Mouse (Mus musculus) embryonic facial prominence, embryonic 10.5 days (tissue): ENCODE data around the gene Gm13287. TPM values are rescaled to one million over a fixed set of nuclear protein-coding genes. Genes with fewer than 3 reads are reported as not detected.
"Not testable (repeated sequence)": the region's sequence is repeated elsewhere in the genome, so short reads cannot be mapped to it uniquely, and the experiment has no call there.

Experiments
- DNase-seq: peaks from one replicate; pipeline ENCODE4 v3.0.0-alpha.2; 2017; ENCODE audit warnings: low spot score
- H3K27ac ChIP-seq: fragments of 300-500 bp; sonication (generic); replicated peaks from 2 replicates; pipeline ENCODE4 v1.5.1; 2016; ENCODE audit warnings: mild to moderate bottlenecking
- H3K27me3 ChIP-seq: fragments of 300-500 bp; sonication (generic); replicated peaks from 2 replicates; pipeline ENCODE4 v1.6.1; 2016; ENCODE audit warnings: low read depth, mild to moderate bottlenecking; ENCODE audit not compliant: poor library complexity, severe bottlenecking
- H3K36me3 ChIP-seq: fragments of 300-500 bp; sonication (generic); replicated peaks from 2 replicates; pipeline ENCODE4 v1.6.1; 2016; ENCODE audit warnings: mild to moderate bottlenecking, moderate library complexity
- H3K4me1 ChIP-seq: fragments of 300-500 bp; sonication (generic); 2 replicates; pipeline ENCODE4 v1.6.1; 2016
- H3K4me3 ChIP-seq: fragments of 300-500 bp; sonication (generic); 2 replicates; pipeline ENCODE4 v1.5.1; 2016; ENCODE audit warnings: mild to moderate bottlenecking, moderate library complexity
- H3K9me3 ChIP-seq: fragments of 300-500 bp; sonication (generic); 2 replicates; pipeline ENCODE4 v1.6.1; 2016; ENCODE audit warnings: mild to moderate bottlenecking
- WGBS: fragments of 180-500 bp; shearing (Covaris S2); methylation state at CpG from one replicate; pipeline ENCODE4 v1.1.7; 2016; 5-methylcytosine and 5-hydroxymethylcytosine counted together
- polyA plus RNA-seq: library from polyadenylated mRNA; unstranded; fragments of >200 nt; fragmentation: Nextera tagmentation; extraction: Ambion mirVana; gene quantifications from 2 replicates; pipeline ENCODE4 v1.2.1, GENCODE M21; 2016

The Gm13287 gene
- polyA plus RNA-seq, 1 experiment from 2014 or later: not detected

DNA sequence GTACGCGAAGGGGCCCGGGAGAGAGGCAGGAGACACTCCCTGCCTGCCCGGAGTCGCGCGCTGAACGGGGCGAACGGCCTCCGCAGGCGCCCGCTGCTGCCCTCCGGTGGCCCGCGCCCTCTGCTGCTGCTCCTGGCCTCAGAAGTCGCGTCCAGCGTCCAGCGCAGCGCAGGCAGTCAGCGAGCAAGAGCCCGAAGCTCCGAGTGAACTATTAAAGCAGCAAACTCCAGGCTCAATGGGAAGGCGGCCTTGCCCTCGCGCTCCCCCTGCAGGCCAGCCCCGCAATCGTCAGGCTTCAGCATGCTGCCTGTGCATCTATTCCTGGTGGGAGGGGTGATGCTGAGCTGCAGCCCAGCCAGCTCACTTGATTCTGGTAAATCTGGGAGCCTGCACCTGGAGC lies 23.5 kb upstream of the Gm13287 start, which contains the start of gene Gm13272:
Gene Gm13272 (plus strand): TSS at position 301 of the 400 bp plus-strand sequence.
- not testable (repeated sequence) for H3K36me3 ChIP-seq, DNase-seq, H3K27ac ChIP-seq, H3K4me3 ChIP-seq, H3K27me3 ChIP-seq, H3K9me3 ChIP-seq, H3K4me1 ChIP-seq
- no CpG with 5 or more reads among the region's 29 CpGs for WGBS

GRCm38 (mm10) chr4:88780320-88780719 lies 22.7 kb upstream of the Gm13287 start:
- H3K36me3 ChIP-seq, DNase-seq, H3K4me1 ChIP-seq, H3K27me3 ChIP-seq, H3K9me3 ChIP-seq, H3K27ac ChIP-seq, H3K4me3 ChIP-seq: not testable (repeated sequence)
- 42% methylated on average over 16 of the region's 18 CpGs for WGBS

GRCm38 (mm10) chr4:88781831-88782230 lies 21.2 kb upstream of the Gm13287 start, which contains the start of gene Ifnz:
TSS of gene Ifnz (plus strand) at chr4:88782131.
- not testable (repeated sequence) for H3K4me1 ChIP-seq, H3K36me3 ChIP-seq, H3K27me3 ChIP-seq, H3K9me3 ChIP-seq, DNase-seq, H3K27ac ChIP-seq
- H3K4me3 ChIP-seq: peak within 1 kb of the TSS; percentile 40; the same call in 1 of the 2 replicates
- WGBS: 24% methylated on average over 5 of the region's 7 CpGs

DNA sequence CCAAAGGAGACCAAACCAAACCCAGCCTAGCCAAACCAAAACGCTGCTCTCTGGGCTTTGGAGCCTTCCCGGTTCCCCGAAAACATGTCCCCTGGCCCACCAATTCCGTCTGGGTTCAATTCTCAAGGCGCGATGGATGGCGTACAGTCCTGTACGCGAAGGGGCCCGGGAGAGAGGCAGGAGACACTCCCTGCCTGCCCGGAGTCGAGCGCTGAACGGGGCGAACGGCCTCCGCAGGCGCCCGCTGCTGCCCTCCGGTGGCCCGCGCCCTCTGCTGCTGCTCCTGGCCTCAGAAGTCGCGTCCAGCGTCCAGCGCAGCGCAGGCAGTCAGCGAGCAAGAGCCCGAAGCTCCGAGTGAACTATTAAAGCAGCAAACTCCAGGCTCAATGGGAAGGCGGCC lies 20.7 kb upstream of the Gm13287 start:
- WGBS: 2% methylated on average over 15 of the region's 31 CpGs
- peak overlapping the region; percentile 40; the same call in 1 of the 2 replicates for H3K4me3 ChIP-seq

DNA sequence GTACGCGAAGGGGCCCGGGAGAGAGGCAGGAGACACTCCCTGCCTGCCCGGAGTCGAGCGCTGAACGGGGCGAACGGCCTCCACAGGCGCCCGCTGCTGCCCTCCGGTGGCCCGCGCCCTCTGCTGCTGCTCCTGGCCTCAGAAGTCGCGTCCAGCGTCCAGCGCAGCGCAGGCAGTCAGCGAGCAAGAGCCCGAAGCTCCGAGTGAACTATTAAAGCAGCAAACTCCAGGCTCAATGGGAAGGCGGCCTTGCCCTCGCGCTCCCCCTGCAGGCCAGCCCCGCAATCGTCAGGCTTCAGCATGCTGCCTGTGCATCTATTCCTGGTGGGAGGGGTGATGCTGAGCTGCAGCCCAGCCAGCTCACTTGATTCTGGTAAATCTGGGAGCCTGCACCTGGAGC lies 17.6 kb upstream of the Gm13287 start, which contains the start of gene Gm13276:
Gene Gm13276 (plus strand): TSS at position 301 of the 400 bp plus-strand sequence.
- H3K36me3 ChIP-seq, H3K27ac ChIP-seq, H3K4me3 ChIP-seq, H3K27me3 ChIP-seq, DNase-seq, H3K9me3 ChIP-seq, H3K4me1 ChIP-seq: not testable (repeated sequence)
- WGBS: no CpG with 5 or more reads among the region's 27 CpGs

More for the DNA sequence above, 20.7 kb upstream of the Gm13287 start:
- not testable (repeated sequence) for H3K36me3 ChIP-seq, H3K9me3 ChIP-seq, H3K4me1 ChIP-seq, H3K27me3 ChIP-seq, H3K27ac ChIP-seq, DNase-seq

- H3K27ac ChIP-seq, H3K36me3 ChIP-seq, H3K27me3 ChIP-seq, H3K4me1 ChIP-seq, DNase-seq, H3K9me3 ChIP-seq, H3K4me3 ChIP-seq: not testable (repeated sequence)
- 0% methylated on average over 4 of the region's 28 CpGs for WGBS
Measured at GRCm38 (mm10) chr4:88788402-88788801, 14.7 kb upstream of the Gm13287 start, which contains the start of gene Gm13277. TSS of gene Gm13277 (plus strand) at chr4:88788632.

DNA sequence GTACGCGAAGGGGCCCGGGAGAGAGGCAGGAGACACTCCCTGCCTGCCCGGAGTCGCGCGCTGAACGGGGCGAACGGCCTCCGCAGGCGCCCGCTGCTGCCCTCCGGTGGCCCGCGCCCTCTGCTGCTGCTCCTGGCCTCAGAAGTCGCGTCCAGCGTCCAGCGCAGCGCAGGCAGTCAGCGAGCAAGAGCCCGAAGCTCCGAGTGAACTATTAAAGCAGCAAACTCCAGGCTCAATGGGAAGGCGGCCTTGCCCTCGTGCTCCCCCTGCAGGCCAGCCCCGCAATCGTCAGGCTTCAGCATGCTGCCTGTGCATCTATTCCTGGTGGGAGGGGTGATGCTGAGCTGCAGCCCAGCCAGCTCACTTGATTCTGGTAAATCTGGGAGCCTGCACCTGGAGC lies 11.8 kb upstream of the Gm13287 start, which contains the start of gene Gm13278:
Gene Gm13278 (plus strand): TSS at position 301 of the 400 bp plus-strand sequence.
- DNase-seq, H3K4me3 ChIP-seq, H3K36me3 ChIP-seq, H3K27ac ChIP-seq, H3K4me1 ChIP-seq, H3K27me3 ChIP-seq, H3K9me3 ChIP-seq: not testable (repeated sequence)
- no CpG with 5 or more reads among the region's 28 CpGs for WGBS

- 2% methylated on average over 19 of the region's 52 CpGs for WGBS
- H3K36me3 ChIP-seq, H3K4me1 ChIP-seq: not testable (repeated sequence)
Measured at GRCm38 (mm10) chr4:88793936-88794675, 8.9 kb upstream of the Gm13287 start, which contains the start of gene Gm13275. TSS of gene Gm13275 (plus strand) at chr4:88794487.

GRCm38 (mm10) chr4:88797097-88797496 lies 6.0 kb upstream of the Gm13287 start, which contains the start of gene Gm13279:
TSS of gene Gm13279 (plus strand) at chr4:88797397.
- H3K27ac ChIP-seq, H3K36me3 ChIP-seq, H3K4me1 ChIP-seq, H3K27me3 ChIP-seq, DNase-seq, H3K9me3 ChIP-seq, H3K4me3 ChIP-seq: not testable (repeated sequence)
- no CpG with 5 or more reads among the region's 28 CpGs for WGBS

More at GRCm38 (mm10) chr4:88793936-88794675, 8.9 kb upstream of the Gm13287 start, which contains the start of gene Gm13275:
- H3K27ac ChIP-seq, H3K9me3 ChIP-seq, H3K4me3 ChIP-seq, DNase-seq, H3K27me3 ChIP-seq: not testable (repeated sequence)

DNA sequence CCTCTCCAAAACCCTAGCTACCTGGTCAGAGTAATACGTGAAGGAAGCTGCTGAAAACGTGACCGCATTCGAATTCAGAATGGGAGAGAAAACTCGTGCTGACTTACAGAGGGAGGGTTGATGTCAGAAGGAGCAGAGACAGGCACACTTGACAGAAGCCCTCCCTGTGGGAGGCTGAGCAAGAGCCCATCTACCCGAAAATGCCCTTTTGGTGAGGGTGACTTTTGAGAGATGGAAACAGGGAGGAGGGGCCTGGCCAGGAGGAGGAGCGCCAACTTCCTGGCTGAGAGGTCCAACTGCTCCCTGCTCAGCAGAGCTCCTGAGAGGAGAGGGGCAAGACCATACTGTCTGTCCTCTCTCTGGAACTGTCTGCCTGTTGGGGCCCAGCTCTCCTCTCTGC lies 3.7 kb upstream of the Gm13287 start, which contains the start of gene Gm13285:
Gene Gm13285 (plus strand): TSS at position 301 of the 400 bp plus-strand sequence.
- not testable (repeated sequence) for H3K4me3 ChIP-seq, H3K36me3 ChIP-seq, DNase-seq, H3K4me1 ChIP-seq, H3K27me3 ChIP-seq, H3K27ac ChIP-seq, H3K9me3 ChIP-seq
- WGBS: 9% methylated on average over 6 of the region's 7 CpGs

GRCm38 (mm10) chr4:88805231-88805630 lies 2.2 kb downstream of the Gm13287 start, which contains the start of gene Gm13288:
TSS of gene Gm13288 (plus strand) at chr4:88805531.
- H3K27me3 ChIP-seq: peaks cover 14% of the 10 kb centered on the region
- DNase-seq, H3K27ac ChIP-seq, H3K9me3 ChIP-seq, H3K36me3 ChIP-seq, H3K4me1 ChIP-seq: not testable (repeated sequence)
- WGBS: no CpG with 5 or more reads among the region's 8 CpGs
- peak within 1 kb of the TSS; percentile 43; the same call in 1 of the 2 replicates for H3K4me3 ChIP-seq

DNA sequence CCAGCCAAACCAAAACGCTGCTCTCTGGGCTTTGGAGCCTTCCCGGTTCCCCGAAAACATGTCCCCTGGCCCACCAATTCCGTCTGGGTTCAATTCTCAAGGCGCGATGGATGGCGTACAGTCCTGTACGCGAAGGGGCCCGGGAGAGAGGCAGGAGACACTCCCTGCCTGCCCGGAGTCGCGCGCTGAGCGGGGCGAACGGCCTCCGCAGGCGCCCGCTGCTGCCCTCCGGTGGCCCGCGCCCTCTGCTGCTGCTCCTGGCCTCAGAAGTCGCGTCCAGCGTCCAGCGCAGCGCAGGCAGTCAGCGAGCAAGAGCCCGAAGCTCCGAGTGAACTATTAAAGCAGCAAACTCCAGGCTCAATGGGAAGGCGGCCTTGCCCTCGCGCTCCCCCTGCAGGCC lies 2.7 kb downstream of the Gm13287 start:
- not testable (repeated sequence) for H3K36me3 ChIP-seq, DNase-seq, H3K27ac ChIP-seq, H3K4me1 ChIP-seq, H3K9me3 ChIP-seq
- WGBS: 0% methylated on average over 21 of the region's 34 CpGs
- Histone ChIP-seq H3K27me3 (peaks cover 14% of the 10 kb centered on the region), H3K4me3 (peak overlapping the region; percentile 43; the same call in 1 of the 2 replicates)

DNA sequence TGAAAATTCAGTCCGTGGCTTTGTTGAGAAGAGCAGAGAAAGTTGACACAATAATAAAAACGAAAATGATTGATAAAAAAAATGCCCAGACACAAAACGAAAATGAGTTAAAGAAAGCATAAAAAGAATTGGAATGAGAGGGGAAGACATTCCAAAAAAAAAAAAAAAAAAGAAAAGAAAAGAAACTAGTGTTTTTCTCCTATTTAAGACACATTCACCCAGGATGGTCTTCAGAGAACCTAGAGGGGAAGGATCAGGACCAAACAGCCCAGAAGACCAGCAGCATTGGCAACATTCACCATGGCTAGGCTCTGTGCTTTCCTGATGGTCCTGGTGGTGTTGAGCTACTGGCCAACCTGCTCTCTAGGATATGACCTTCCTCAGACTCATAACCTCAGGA lies 12.9 kb downstream of the Gm13287 start, which contains the start of gene Ifna7:
Gene Ifna7 (plus strand): TSS at position 301 of the 400 bp plus-strand sequence.
- Histone ChIP-seq H3K4me3 (no peak within 1 kb of the TSS), H3K36me3 (no peaks in the 10 kb centered on the region), H3K27me3 (no peaks in the 10 kb centered on the region; the same call in 1 of the 2 replicates), H3K9me3 (no peaks in the 10 kb centered on the region), H3K27ac (no peak within 1 kb of the TSS), H3K4me1 (no peaks in the 10 kb centered on the region)
- 68% methylated on average over 3 of the region's 3 CpGs for WGBS
- no peak for DNase-seq
